Mouse (Mus musculus) kidney, adult 11 months (tissue): ENCODE data around the gene Tcta.
A peak's percentile ranks its signal among the peaks of the same experiment; 100 is the strongest.

ENCODE experiments used
- DNase-seq: peaks from one replicate; pipeline ENCODE4 v3.0.0; 2022

Tcta gene

DNA sequence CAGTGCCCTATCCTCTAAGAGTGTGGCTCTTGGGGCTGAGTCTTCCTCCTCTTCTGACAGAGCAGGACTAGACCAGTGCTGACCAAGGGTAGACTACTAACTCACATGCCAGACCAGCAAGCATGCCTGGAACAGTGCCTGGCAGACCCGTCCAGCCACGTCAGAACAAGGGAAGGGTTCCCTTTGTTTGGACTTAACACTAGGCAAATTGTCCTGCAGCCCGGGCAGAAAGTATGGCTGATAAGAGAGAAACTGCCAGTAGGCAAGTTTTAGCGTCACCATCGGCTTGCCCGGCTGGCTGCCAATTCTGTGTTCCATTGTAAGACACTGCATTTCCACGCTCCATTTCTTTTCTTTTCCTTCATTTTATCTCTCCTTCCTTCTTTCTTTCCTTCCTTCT is 38.3 kb downstream of the Tcta start:
- DNase-seq: peak; percentile 33

DNA sequence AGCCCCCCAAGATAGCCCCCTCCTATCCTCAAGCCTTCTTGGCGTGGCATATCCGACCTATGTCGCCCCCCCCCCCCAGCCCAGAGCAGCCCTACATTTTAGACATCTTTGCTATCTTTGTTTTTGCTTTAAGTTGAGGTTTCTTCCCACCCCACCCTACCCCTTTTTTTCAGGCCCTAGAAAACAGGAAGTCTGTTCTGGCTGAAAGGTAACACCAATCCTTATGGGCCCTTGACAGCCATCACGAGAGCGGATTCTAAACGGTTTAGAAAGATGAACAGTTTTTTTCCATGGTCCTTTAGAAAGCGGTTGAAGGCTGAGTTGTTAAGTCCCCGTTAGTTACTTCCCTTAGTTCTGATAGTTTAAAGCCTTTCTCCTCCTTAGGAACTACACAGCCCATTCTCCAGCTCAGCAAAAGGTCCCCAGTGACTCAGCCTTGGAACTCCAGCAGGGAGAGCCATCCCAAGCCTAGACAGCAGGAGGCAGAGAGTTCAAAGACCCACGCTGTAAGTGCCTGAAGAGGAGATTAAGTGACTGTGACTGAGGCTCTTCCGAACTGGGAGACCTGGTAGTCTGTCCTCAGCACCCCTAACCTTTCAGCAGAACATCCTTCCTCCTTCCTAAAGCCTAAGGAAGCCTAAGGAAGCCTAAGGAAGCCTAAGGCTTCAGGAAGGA is 39.6 kb downstream of the Tcta start:
- DNase-seq: no peak

- DNase-seq: no peak
These were observed 41.6 kb downstream of the Tcta start for GRCm38 (mm10) chr9:108264191-108264921.

GRCm38 (mm10) chr9:108263690-108264190 is 42.2 kb downstream of the Tcta start, which contains the start of gene Dag1:
Gene Dag1, minus strand, starts transcription at chr9:108263958.
- DNase-seq: peak; percentile 98

DNA sequence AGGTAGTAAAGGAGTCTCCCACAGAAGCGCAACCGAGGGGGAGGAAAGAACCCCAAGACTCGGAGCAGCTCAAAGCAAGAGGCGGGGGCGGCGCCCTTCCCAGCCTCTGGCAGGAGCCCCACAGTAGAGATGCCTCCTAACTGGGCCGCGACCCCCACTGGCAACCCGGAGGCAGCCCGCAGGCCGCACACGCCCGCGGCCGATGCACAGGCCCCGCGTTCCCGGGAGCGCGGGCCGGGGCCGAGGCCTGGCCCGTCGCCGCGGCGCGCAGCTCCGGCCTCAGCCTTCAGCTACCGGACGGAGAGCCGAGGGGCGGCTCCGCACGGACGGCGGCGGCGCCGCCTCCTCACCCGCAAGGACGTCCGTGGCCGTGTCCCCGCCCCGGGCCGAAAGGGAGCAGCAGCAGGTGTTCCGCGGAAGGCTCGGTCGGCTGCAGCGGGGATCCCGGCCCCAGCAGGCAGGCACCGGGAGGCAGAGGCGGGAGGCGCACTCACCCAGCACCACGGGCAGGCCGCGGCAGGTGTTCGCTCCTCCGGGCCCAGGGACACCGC is 42.8 kb downstream of the Tcta start:
- DNase-seq: no peak

DNA sequence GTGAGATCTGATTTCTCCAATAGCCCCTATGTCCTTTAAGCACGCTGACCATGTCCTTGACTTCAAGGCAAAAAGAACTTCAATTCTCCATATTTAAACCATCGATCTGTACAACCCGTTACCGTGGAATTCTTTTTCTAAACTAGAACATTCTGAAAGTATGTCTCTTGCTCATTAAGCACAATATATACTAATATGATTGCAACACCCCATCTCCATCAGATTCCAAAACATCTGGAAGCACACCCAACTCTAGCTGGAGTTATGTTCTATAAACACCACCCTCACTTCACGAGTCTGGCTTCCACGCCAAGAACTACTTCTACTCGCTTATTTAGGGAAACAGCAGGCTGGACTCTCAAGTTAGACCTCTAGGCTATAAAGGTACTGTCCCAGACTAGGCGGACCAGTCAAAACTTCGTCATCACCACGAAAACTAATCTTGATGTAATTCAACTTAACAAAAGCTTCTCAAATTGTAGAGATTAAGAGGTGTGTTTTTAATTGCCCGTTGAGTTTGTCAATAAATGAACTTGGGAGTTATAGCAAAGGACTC is 43.4 kb downstream of the Tcta start:
- DNase-seq: no peak

GRCm38 (mm10) chr9:108261865-108262264 is 44.1 kb downstream of the Tcta start:
- DNase-seq: no peak

- no peak for DNase-seq
These were observed 45.4 kb downstream of the Tcta start for GRCm38 (mm10) chr9:108260526-108260925.
